Mouse (Mus musculus): ENCODE results near the gene Sds. TPM values are rescaled to one million over a fixed set of nuclear protein-coding genes. Genes with fewer than 3 reads are reported as not detected.
A peak's percentile ranks its signal among the peaks of the same experiment; 100 is the strongest.

Sds gene
- total RNA-seq, 2 experiments from 2014 or later, result not detected

DNA sequence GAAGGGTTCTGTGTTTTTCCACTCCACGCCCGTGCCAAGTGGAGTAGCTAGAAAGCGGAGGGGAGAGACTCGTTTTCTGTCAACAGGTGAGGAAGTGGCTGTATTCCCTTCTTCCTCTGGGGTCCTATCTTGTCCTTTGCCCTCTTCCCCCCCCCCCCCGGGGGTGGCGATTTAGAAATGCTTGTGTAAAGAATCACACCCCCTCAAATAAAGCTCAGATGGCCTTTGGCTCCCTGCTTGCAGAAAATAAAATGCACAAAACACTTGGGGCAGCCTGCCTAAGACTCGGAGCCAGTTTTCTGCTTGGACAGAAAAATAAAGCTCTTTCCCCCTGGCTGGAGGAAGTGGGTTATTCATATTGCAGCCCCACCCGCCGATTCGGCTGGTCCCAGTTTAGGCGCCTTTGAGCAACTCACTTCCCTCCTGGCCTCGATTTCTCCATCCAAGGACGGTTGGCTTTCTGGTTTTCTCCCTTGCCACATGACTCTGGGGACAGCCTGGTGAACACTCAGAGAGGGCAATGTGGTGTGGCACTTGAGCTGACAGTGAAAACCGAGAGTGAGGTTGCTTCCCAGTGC lies 35.4 kb downstream of the Sds start:
- DNase-seq, result peak; percentile 49 to 53
- intact Hi-C loops (cut with DNase I), result loop anchor here (5.0 kb wide), 1 partner anchor 76 kb away; the partner anchor contains the start of genes Iqcd and Tpcn1

DNA sequence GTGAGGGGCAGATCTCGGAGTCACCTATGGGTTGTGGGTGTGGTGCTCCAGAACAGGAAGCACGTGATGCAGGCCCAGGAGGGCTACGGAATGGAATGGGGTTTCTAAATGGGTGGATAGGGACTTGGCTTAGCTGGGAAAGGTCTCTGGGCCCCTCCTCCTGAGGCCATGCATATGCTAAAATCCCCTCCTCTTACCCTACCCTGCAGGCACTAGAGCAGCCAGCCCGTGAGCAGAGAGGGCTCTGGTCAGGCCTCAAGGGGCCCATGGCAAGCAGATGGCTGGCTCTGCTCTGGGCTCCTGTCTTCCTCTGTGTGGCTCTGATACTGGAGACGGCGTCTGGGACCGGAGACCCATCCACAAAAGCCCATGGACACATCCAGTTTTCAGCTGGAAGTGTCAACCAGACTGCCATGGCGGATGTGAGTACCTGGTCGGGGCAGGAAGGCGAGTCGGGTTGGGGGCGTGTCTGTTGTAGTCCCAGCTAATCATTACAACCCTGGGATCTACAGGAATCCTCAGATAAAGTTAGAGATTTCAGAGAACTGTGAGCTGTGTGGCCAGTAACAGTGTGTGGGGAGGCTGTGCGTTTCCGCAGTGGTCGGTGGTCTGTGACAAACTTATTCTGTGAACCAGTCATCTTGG lies 36.7 kb downstream of the Sds start:
- intact Hi-C loops (cut with DNase I), result loop anchor here (5.0 kb wide), 1 partner anchor 74 kb away; the partner anchor contains the start of genes Iqcd and Tpcn1
- no peak for DNase-seq

DNA sequence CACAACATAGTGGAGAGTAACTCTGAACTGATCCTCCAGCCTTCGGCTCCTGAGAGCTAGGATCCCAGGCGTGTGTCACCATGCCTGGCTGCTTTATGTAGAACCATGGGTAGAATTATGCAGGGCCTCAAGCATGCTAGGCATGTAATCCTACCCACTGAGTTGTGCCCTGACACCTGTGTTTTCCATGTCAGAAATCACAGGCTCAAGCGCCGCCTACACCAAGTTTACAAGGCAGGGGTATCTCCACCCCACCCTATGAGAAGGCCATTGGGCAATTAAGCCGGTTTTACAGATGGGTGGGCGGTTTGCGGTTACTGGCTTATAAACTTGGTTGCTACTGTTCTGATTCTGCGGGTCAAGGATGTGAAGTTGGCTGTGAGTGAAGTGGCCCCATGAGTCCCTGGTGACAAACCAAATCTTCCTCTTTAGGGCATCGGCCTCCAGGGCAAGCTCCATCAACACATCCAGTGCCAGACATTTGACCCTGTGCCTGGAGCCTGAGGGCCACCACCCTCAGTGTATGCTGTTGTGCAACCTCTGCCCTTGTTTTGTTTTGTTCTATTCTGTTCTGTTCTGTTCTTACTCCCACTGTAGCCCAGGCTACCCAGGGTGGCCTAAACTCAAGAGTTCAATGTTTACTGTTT lies 37.8 kb downstream of the Sds start:
- DNase-seq, result no peak
- intact Hi-C loops (cut with DNase I), result loop anchor here (5.0 kb wide), 1 partner anchor 73 kb away; the partner anchor contains the start of genes Iqcd and Tpcn1

DNA sequence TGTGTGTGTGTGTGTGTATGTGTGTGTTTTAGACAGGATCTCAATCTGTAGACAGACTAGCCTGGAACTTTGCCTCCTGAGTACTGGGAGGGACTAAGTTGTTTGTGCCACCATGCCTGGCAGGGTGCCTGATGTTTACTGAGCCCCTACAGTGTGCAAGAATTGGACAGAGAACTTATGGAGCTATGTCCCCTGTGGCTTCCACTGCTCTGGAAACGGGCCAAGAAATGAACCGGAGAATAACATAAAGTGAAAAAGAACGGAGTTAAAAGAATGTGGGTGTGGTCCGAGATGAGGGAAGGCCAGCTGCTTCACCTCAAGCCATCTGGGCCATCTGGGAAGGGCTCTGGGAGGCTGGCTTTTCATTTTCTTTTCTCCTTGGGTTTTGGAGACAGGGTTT lies 38.4 kb downstream of the Sds start:
- DNase-seq, result peak; percentile 48 to 61
- intact Hi-C loops (cut with DNase I), result loop anchor here (5.0 kb wide), 1 partner anchor 73 kb away; the partner anchor contains the start of genes Iqcd and Tpcn1

DNA sequence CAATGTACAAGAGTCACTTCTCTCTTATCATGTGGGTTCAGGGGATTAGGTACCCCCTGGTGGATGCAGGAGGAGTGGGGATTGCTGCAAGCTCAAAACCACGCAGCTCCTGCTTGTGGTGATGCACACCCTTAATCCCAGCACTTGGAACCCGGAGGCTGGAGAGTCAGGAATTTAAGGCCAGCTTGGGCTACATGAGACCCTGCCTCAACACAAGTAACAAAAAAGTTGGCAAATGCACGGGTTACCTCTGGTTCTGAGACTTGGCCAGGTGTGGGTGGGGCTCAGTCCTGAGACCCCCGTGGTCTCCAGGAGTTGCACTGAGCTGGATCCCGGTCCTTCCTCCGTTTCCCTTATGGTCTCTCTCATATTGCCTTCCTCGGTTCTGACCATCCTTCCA lies 39.1 kb downstream of the Sds start:
- intact Hi-C loops (cut with DNase I), result no loop called here
- DNase-seq, result no peak

DNA sequence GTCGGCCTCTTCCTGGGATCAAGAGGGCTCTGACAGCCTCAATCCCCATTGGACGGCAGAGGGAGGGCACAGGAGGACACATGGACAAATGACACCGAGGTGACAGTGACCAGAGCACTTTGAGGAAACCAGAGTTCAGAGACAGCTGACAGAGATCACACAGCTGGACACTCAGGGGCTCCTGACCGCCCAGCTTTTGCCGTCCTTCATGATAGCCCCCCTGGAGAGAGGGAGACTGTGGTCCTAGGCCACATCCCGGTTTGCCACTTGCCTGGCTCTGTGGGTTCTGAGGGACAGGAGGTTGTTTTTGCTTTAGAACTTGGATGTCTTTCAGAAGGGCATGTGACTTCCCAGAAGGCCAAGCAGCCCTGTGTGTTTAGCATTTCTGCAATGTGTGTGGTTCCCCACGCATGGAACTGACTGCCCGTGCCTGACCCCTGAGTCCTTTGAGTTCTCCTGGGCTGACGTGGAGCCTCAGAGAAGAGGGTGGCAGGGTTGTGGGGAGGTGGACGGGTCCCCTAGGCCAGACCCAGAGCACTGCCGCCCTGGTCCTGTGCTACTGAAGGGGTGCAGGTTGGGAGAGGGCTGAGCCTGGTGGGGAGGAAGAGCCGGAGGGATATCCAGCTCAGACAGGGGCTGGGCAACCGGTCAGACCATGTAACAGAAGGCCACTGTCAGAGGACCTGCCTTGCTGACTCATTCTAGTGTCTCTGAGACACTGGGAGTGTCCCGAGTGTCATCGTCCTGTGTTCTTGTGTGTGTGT lies 40.1 kb downstream of the Sds start:
- peak; percentile 35 to 39 for DNase-seq
- intact Hi-C loops (cut with DNase I), result no loop called here

DNA sequence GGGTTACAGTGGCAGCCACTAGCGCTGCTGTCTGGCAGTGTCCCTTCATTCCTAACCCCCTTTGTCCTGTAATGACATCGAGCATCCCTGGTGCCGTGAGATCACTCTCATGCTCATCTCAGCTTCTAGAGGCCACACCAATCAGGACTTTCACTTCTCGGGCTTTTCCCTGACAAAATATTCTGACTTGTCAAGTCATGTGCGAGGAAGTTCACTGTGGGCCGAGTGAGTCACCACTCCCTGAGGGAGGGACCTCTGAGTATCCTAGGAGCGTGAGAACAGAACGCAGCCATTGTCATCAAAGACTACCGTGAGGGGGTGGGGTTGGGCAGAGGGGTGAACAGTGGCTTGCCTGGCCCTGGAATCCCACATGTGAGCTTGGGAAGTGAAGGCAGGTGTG lies 41.2 kb downstream of the Sds start:
- intact Hi-C loops (cut with DNase I), result no loop called here
- DNase-seq, result peak; percentile 49 to 65

DNA sequence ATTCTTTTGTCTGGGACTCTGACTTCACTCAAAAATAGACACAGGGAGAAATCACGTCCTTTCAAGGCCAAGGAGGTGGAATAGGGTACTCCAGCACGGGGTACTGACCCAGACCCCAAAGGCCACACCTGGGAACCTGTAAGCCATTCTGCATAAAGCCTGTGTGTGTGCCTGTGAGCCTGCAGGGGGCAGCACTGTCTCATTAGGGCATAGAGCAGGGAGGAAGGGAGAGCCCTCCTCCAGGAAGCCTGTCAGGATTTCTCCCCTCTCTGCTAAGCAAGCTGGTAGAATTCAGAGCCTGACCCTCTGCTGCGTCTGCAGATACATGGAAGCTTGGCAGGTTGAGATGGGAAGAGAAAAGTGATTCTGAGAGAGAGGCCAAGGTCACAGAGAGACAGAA lies 46.3 kb downstream of the Sds start:
- peak; percentile 49 to 58 for DNase-seq
- intact Hi-C loops (cut with DNase I), result loop anchor here (5.0 kb wide), 1 partner anchor 85 kb away; no protein-coding TSS in a partner anchor

DNA sequence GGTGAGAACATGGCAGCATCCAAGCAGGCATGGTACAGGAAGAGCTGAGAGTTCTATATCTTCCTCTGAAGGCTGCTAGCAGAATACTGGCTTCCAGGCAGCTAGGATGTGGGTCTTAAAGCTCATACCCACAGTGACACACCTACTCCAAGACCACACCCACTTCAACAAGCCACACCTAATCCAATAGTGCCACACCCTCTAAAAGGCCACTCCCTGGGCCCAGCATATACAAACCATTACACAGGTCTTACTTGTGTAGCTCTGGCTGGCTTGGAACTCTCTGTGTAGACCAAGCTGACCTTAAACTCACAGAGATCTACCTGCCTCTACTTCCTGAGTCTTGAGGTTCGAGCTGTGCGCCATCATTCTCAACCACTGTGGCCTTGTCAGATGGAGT lies 48.4 kb downstream of the Sds start:
- DNase-seq, result no peak
- intact Hi-C loops (cut with DNase I), result loop anchor here (5.0 kb wide), 1 partner anchor 83 kb away; no protein-coding TSS in a partner anchor

DNA sequence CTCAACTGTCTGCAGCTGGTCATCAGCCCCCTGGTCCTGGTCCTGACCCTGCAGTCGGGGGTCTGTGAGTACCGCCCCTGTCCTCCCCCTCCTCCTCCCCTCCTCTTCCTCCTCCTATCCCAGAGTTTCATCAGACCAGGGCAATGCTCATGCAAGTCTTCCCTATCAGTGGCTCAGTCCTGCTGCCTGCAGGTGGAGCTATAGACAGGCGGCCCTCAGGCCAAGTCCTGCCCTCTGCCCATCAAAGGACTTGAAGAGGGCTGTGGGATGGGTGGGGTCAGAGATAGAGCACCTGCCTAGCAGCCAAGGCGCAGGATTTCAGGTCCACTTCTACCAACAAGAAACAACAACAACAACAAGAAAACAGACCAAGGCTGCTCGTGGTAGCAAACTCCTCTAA lies 49.4 kb downstream of the Sds start:
- intact Hi-C loops (cut with DNase I), result no loop called here
- DNase-seq, result no peak

DNA sequence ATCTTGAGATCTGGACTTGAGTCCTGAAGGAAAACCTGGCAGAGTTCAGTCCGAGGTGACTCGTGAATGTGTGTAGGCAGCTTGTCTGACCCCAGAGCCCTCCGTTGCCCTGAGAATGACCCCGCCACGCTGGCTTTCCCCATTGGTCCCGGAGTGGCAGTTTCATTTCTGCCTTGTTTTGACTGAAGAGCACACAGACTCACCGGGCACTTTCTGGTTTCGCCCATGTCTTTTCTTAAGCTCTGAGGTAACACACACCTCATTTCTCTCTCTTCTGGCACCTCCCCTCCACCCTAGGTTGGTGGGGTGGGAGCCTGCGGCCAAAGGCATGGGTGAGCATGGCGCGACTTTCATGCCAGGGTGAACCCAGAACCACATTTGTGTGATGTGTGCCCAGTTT lies 50.0 kb downstream of the Sds start:
- no peak for DNase-seq
- intact Hi-C loops (cut with DNase I), result no loop called here

DNA sequence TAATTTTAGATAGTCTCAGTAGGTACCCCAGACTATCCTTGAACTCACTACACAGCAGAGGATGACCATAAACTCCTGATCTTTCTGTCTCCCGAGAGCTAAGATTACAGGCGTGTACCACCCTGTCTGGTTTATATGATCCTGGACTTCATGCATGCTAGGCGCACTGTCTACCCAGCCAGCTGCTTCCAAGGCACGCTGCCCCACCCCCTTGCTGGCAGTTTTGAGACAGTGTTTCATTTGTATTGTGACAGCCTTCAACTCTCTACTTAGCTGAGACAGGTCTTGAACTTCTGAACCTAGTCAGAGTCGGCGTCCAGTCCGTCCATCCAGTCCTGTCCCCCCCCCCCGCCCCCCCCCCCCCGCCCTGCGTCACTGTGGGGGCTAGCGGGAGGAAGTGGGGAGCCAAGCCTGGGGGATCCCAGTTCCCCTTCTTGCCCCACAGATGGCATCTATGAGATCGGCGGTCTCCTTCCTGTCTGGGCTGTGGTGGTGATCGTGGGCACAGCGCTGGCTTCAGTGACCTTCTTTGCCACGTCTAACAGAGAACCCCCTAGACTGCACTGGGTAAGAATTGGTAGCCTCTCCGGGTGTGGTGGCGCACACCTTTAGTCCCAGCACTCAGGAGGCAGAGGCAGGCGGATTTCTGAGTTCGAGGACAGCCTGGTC lies 51.1 kb downstream of the Sds start:
- no peak for DNase-seq
- intact Hi-C loops (cut with DNase I), result no loop called here

DNA sequence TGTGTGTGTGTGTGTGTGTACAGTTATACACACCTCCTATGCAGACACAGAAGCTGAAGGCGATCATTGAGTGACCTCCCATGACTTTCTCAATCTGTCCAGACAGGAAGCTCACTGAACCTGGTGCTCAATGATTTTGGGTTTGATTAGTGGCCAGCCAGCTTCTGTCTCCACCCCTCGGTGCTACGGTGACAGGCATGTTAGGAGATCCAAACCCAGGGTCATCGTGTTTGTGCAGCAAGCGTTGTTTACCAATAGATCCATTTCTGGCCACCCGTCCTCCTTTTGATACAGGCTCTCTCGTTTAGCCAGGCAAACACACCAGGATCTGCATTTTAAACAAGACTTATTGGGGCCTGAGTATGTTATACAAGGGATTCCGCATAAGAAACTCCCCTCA lies 55.3 kb downstream of the Sds start:
- no peak for DNase-seq
- intact Hi-C loops (cut with DNase I), result no loop called here

Other genes with a start within 250 kb of the Sds start
- gene Lhx5, start 44.8 kb upstream of the Sds start, total RNA-seq (2021), result not detected
- gene Sdsl, start 3.7 kb upstream of the Sds start, total RNA-seq (2021), result 10 to 100 TPM in 1 of 2 experiments, 1 to 10 TPM in 1; 8.7 to 10.9 TPM
- 10 to 100 TPM; 37.5 to 42.2 TPM for gene Plbd2, start 27.1 kb downstream of the Sds start, total RNA-seq (2021)
- 10 to 100 TPM in 1 of 2 experiments, 1 to 10 TPM in 1; 8.7 to 16.4 TPM for gene Slc8b1, start 34.6 kb downstream of the Sds start, total RNA-seq (2021)
- 10 to 100 TPM; 34.1 to 39.0 TPM for gene Tpcn1, start 112.1 kb downstream of the Sds start, total RNA-seq (2021)
- gene Iqcd, start 112.5 kb downstream of the Sds start, total RNA-seq (2021), result under 1 TPM in 1 of 2 experiments, not detected in 1; 0.15 TPM
- gene Rita1, start 136.1 kb downstream of the Sds start, total RNA-seq (2021), result 10 to 100 TPM; 15.1 to 18.3 TPM
- 10 to 100 TPM; 20.4 to 22.5 TPM for gene Ddx54, start 136.2 kb downstream of the Sds start, total RNA-seq (2021)
- not detected for gene Cfap73, start 157.7 kb downstream of the Sds start, total RNA-seq (2021)
- under 1 TPM in 1 of 2 experiments, not detected in 1; 0.59 TPM for gene Rasal1, start 172.3 kb downstream of the Sds start, total RNA-seq (2021)
- gene Dtx1, start 235.4 kb downstream of the Sds start, total RNA-seq (2021), result 1 to 10 TPM; 1.3 to 3.1 TPM

All from heart, postnatal 14 days (tissue).